Mouse (Mus musculus) stomach, embryonic 16.5 days (tissue): ENCODE results near the gene Fabp3. TPM values are rescaled to one million over a fixed set of nuclear protein-coding genes. Genes with fewer than 3 reads are reported as not detected.

Experiments used
- ATAC-seq: fragments of 200-750 bp; cut with Nextera tagmentation; 2 replicates; pipeline ENCODE4 v1.8.0; 2017; ENCODE audit warnings: moderate number of reproducible peaks, moderate TSS enrichment; ENCODE audit not compliant: insufficient read depth, low FRiP score
- H3K27ac ChIP-seq: fragments of 300-500 bp; sonication (generic); 2 replicates; pipeline ENCODE4 v1.5.1; 2014; ENCODE audit warnings: low read length
- H3K27me3 ChIP-seq: fragments of 300-500 bp; sonication (generic); 2 replicates; pipeline ENCODE4 v1.6.1; 2014; ENCODE audit warnings: low read length, control low read depth, mixed read lengths; ENCODE audit not compliant: control insufficient read depth, insufficient read depth
- H3K36me3 ChIP-seq: fragments of 300-500 bp; sonication (generic); 2 replicates; pipeline ENCODE4 v1.6.1; 2014; ENCODE audit warnings: low read length; ENCODE audit not compliant: control insufficient read depth, insufficient read depth
- H3K4me1 ChIP-seq: fragments of 300-500 bp; sonication (generic); 2 replicates; pipeline ENCODE4 v1.6.1; 2014; ENCODE audit warnings: low read length, control low read depth, mixed read lengths; ENCODE audit not compliant: control insufficient read depth, insufficient read depth
- H3K4me2 ChIP-seq: fragments of 300-500 bp; sonication (generic); 2 replicates; pipeline ENCODE4 v1.6.1; 2014; ENCODE audit warnings: low read depth, low read length, mixed read lengths
- H3K4me3 ChIP-seq: fragments of 300-500 bp; sonication (generic); replicated peaks from 2 replicates; pipeline ENCODE4 v1.5.1; 2014; ENCODE audit warnings: mild to moderate bottlenecking, low read length
- H3K9ac ChIP-seq: fragments of 300-500 bp; sonication (generic); 2 replicates; pipeline ENCODE4 v1.6.1; 2014; ENCODE audit warnings: low read length
- H3K9me3 ChIP-seq: fragments of 300-500 bp; sonication (generic); replicated peaks from 2 replicates; pipeline ENCODE4 v1.6.1; 2016; ENCODE audit warnings: low read length, control low read depth; ENCODE audit not compliant: control insufficient read depth
- WGBS: fragments of 180-500 bp; shearing (Covaris S2); extraction: QIAGEN DNeasy Blood & Tissue Kit; methylation state at CpG from one replicate; pipeline ENCODE4 v1.1.7; 2014; 5-methylcytosine and 5-hydroxymethylcytosine counted together
- polyA plus RNA-seq: library from polyadenylated mRNA; unstranded; fragments of >200 nt; fragmentation: Nextera tagmentation; extraction: Ambion mirVana; gene quantifications from 2 replicates; pipeline ENCODE4 v1.2.1, GENCODE M21; 2015

The Fabp3 gene
- polyA plus RNA-seq, 1 experiment from 2014 or later: 32.4 TPM

GRCm38 (mm10) chr4:130315771-130316527 is 7.6 kb downstream of the Fabp3 start:
- H3K4me2 ChIP-seq: no peak overlapping the region
- WGBS: 61% methylated on average over 13 of the region's 13 CpGs
- no peak overlapping the region for H3K9ac ChIP-seq
- peaks cover 7% of the 10 kb centered on the region; the same call in 1 of the 2 replicates for H3K4me1 ChIP-seq
- no peaks in the 10 kb centered on the region for H3K36me3 ChIP-seq
- H3K9me3 ChIP-seq: no peaks in the 10 kb centered on the region
- H3K4me3 ChIP-seq: no peak overlapping the region
- no peak overlapping the region for H3K27ac ChIP-seq
- H3K27me3 ChIP-seq: no peaks in the 10 kb centered on the region
- no peak for ATAC-seq

- H3K27ac ChIP-seq: no peak overlapping the region
- H3K4me2 ChIP-seq: no peak overlapping the region
These were observed 8.3 kb downstream of the Fabp3 start for GRCm38 (mm10) chr4:130316691-130317090.

GRCm38 (mm10) chr4:130318122-130318521 is 9.7 kb downstream of the Fabp3 start:
- Histone ChIP-seq H3K4me2 (no peak overlapping the region), H3K9me3 (no peaks in the 10 kb centered on the region), H3K4me1 (peaks cover 7% of the 10 kb centered on the region; the same call in 1 of the 2 replicates), H3K27me3 (no peaks in the 10 kb centered on the region), H3K4me3 (no peak overlapping the region), H3K36me3 (0 out of 2 replicates have a peak, but pooled peaks cover 3% of the 10 kb centered on the region), H3K27ac (no peak overlapping the region), H3K9ac (no peak overlapping the region)
- no peak for ATAC-seq
- WGBS: 65% methylated on average over 3 of the region's 3 CpGs

More at GRCm38 (mm10) chr4:130316691-130317090, 8.3 kb downstream of the Fabp3 start:
- Histone ChIP-seq H3K27me3 (no peaks in the 10 kb centered on the region), H3K36me3 (no peaks in the 10 kb centered on the region), H3K4me1 (peaks cover 7% of the 10 kb centered on the region; the same call in 1 of the 2 replicates), H3K9me3 (no peaks in the 10 kb centered on the region), H3K9ac (no peak overlapping the region), H3K4me3 (no peak overlapping the region)
- WGBS: 81% methylated on average over 10 of the region's 10 CpGs
- ATAC-seq: no peak

- Histone ChIP-seq H3K36me3 (0 out of 2 replicates have a peak, but pooled peaks cover 5% of the 10 kb centered on the region), H3K9ac (no peak overlapping the region), H3K9me3 (no peaks in the 10 kb centered on the region), H3K27me3 (no peaks in the 10 kb centered on the region), H3K4me2 (no peak overlapping the region), H3K4me1 (peaks cover 7% of the 10 kb centered on the region; the same call in 1 of the 2 replicates), H3K27ac (no peak overlapping the region), H3K4me3 (no peak overlapping the region)
- 82% methylated on average over 7 of the region's 7 CpGs for WGBS
- ATAC-seq: no peak
These were observed 11.2 kb downstream of the Fabp3 start for GRCm38 (mm10) chr4:130319564-130319963.

GRCm38 (mm10) chr4:130321640-130322039 is 13.2 kb downstream of the Fabp3 start:
- no peak overlapping the region for H3K4me2 ChIP-seq
- H3K4me3 ChIP-seq: no peak overlapping the region
- WGBS: 89% methylated on average over 7 of the region's 7 CpGs
- H3K9ac ChIP-seq: no peak overlapping the region
- peaks cover under 1% of the 10 kb centered on the region; the same call in 1 of the 2 replicates for H3K4me1 ChIP-seq
- no peak overlapping the region for H3K27ac ChIP-seq
- H3K36me3 ChIP-seq: 0 out of 2 replicates have a peak, but pooled peaks cover 12% of the 10 kb centered on the region
- H3K27me3 ChIP-seq: no peaks in the 10 kb centered on the region
- H3K9me3 ChIP-seq: no peaks in the 10 kb centered on the region
- ATAC-seq: no peak

DNA sequence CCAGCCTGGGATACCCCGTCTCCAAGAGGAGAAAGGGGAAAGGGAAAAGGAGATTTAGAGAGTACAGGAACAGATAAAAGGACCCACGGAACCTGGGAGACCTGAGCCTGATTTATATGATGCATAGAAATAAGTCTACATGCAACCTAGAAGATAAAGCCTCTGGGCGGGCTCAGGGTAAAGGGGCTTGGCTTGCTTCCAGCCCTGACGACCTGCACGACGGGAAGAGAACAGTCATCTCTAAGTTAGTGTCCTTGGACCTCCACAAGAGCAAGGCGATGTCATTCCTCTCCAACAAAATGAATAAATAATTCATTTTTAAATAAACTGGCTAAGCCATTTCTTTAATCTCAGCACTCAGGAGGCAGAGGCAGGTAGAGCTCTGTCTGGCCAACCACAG is 14.2 kb downstream of the Fabp3 start:
- H3K36me3 ChIP-seq: 0 out of 2 replicates have a peak, but pooled peaks cover 12% of the 10 kb centered on the region
- H3K9me3 ChIP-seq: no peaks in the 10 kb centered on the region
- 75% methylated on average over 7 of the region's 7 CpGs for WGBS
- H3K27me3 ChIP-seq: no peaks in the 10 kb centered on the region
- H3K4me2 ChIP-seq: no peak overlapping the region
- no peak overlapping the region for H3K4me3 ChIP-seq
- no peak for ATAC-seq
- no peak overlapping the region for H3K9ac ChIP-seq
- no peak overlapping the region for H3K27ac ChIP-seq
- no peaks in the 10 kb centered on the region for H3K4me1 ChIP-seq

GRCm38 (mm10) chr4:130323165-130323564 is 14.8 kb downstream of the Fabp3 start:
- Histone ChIP-seq H3K36me3 (0 out of 2 replicates have a peak, but pooled peaks cover 12% of the 10 kb centered on the region), H3K4me2 (no peak overlapping the region)
- 59% methylated on average over 1 of the region's 1 CpGs for WGBS

GRCm38 (mm10) chr4:130323607-130324006 is 15.2 kb downstream of the Fabp3 start:
- Histone ChIP-seq H3K4me1 (no peaks in the 10 kb centered on the region), H3K27ac (no peak overlapping the region), H3K9ac (no peak overlapping the region), H3K36me3 (0 out of 2 replicates have a peak, but pooled peaks cover 12% of the 10 kb centered on the region), H3K4me2 (no peak overlapping the region), H3K4me3 (no peak overlapping the region), H3K27me3 (no peaks in the 10 kb centered on the region), H3K9me3 (no peaks in the 10 kb centered on the region)
- 70% methylated on average over 5 of the region's 5 CpGs for WGBS
- ATAC-seq: no peak

More at GRCm38 (mm10) chr4:130323165-130323564, 14.8 kb downstream of the Fabp3 start:
- Histone ChIP-seq H3K4me1 (no peaks in the 10 kb centered on the region), H3K27ac (no peak overlapping the region), H3K27me3 (no peaks in the 10 kb centered on the region), H3K4me3 (no peak overlapping the region), H3K9me3 (no peaks in the 10 kb centered on the region), H3K9ac (no peak overlapping the region)
- ATAC-seq: no peak

- H3K27me3 ChIP-seq: no peaks in the 10 kb centered on the region
- H3K4me3 ChIP-seq: no peak overlapping the region
- no peaks in the 10 kb centered on the region for H3K9me3 ChIP-seq
- no peak overlapping the region for H3K4me2 ChIP-seq
- 0 out of 2 replicates have a peak, but pooled peaks cover 12% of the 10 kb centered on the region for H3K36me3 ChIP-seq
- ATAC-seq: no peak
- 91% methylated on average over 2 of the region's 2 CpGs for WGBS
- no peak overlapping the region for H3K9ac ChIP-seq
- no peak overlapping the region for H3K27ac ChIP-seq
- no peaks in the 10 kb centered on the region for H3K4me1 ChIP-seq
These were observed 17.1 kb downstream of the Fabp3 start for GRCm38 (mm10) chr4:130325446-130325845.
